Mouse (Mus musculus): Measurements from ENCODE around the gene Zfp518b. TPM values are rescaled to one million over a fixed set of nuclear protein-coding genes. Genes with fewer than 3 reads are reported as not detected.
A peak's percentile ranks its signal among the peaks of the same experiment; 100 is the strongest.

Gene Zfp518b
- total RNA-seq, 4 experiments from 2014 or later: 11.2 to 14.5 (median 13.2) TPM

DNA sequence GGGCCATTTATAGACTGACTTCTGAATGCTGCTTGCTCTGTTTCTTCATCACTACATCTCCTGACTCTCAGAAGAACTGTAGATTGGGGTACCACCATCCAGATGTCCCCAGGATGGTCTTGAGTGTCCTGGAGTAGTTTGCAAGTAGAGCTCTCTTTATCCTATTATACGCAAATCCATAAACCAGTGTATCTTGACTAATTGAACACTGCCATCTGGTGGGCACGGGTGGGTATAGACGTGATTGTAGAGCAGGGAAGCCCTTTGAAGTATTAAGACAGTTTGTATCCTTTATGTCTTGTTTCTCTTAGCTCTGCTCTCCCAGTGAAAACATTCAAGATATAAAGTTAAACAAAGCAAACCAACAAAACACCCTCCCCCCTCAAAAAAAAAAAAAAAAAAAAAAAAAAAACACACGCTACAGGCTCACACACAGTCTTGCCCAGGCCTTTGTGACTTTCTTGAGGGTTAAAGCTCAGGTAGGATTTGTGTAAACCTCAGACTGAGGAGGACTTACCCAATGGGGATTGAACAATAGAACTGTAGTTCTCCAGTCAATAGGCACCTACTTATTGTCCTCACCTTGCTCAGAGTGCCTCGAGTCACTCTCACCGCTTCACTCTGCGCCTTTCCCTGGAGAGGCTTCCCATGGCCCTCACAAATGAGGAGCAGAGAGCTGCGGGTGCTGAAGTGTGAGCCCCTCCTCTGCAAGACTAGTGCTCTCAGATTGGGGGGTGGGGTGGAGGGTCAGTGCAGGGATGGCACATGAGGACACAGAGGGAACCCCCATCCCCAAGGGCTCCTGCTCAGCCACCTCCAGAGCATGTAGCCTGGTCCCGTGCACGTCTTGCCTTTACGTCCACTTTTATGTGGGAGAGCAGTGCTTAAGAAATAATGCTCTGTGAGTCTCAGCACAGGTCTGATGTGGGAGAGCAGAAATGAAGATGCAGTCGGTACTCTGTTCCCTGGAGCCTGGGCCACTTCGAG lies 51.9 kb downstream of the Zfp518b start:
- peak; percentile 30 to 70 for DNase-seq (ENCODE audit: low spot score in 2 of 2)

DNA sequence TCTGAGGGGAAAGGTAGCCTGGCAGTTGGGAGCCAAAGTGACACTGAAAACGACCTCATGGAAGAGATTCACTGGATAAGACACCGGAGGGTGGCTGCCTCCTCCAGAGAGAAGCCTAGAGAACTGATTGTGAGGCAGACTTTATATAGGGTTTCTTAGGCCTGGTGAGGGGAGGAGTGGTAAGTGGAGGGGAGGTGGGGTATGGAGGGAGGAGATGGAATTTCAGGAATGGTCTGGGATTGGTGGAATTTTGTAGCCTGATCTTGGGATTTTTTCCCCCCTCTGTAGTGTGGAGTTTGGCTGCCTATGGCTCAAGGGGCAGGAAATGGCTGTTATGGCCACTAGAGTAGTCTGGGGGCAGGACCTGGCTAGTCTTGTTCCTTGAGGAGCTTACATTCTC lies 56.6 kb downstream of the Zfp518b start:
- DNase-seq (ENCODE audit: low spot score in 2 of 2): no peak

GRCm38 (mm10) chr5:38626883-38627282 lies 57.7 kb downstream of the Zfp518b start:
- no peak for DNase-seq (ENCODE audit: low spot score in 2 of 2)

GRCm38 (mm10) chr5:38620783-38621182 lies 63.8 kb downstream of the Zfp518b start:
- peak; percentile 13 to 32 for DNase-seq (ENCODE audit: low spot score in 2 of 2)

GRCm38 (mm10) chr5:38618908-38619307 lies 65.7 kb downstream of the Zfp518b start:
- no peak for DNase-seq (ENCODE audit: low spot score in 2 of 2)

Other genes starting within 250 kb of the Zfp518b start
- gene Slc2a9, start 181.7 kb downstream of the Zfp518b start, total RNA-seq (2022): 1 to 10 TPM; 1.2 to 3.2 (median 2.2) TPM
- gene Wdr1, start 121.6 kb downstream of the Zfp518b start, total RNA-seq (2022): 100 to 1,000 TPM; 161 to 165 (median 162) TPM
- gene Clnk, start 192.0 kb upstream of the Zfp518b start, total RNA-seq (2022): under 1 TPM in 3 of 4 experiments, not detected in 1; 0.22 to 0.39 (median 0.23) TPM

Data from left cerebral cortex, adult 8-10 months (tissue).